Mouse (Mus musculus) lung, postnatal 0 days (tissue): ENCODE data around the gene Erc2.

Experiments used
- CTCF ChIP-seq: IDR thresholded peaks from 2 replicates; pipeline ENCODE4 v1.5.1; 2016; ENCODE audit warnings: antibody characterized with exemption, mild to moderate bottlenecking
- EP300 ChIP-seq: IDR thresholded peaks from 2 replicates; pipeline ENCODE4 v1.6.1; 2016; ENCODE audit warnings: antibody characterized with exemption, mild to moderate bottlenecking, control low read depth

- TF ChIP-seq EP300 (no peak), CTCF (no peak)
Observed at GRCm38 (mm10) chr14:28426610-28427009, 804.4 kb downstream of the Erc2 start.
